Comparison of ENCODE assay signal across 10 mouse cellular contexts in the genomic region with DNA sequence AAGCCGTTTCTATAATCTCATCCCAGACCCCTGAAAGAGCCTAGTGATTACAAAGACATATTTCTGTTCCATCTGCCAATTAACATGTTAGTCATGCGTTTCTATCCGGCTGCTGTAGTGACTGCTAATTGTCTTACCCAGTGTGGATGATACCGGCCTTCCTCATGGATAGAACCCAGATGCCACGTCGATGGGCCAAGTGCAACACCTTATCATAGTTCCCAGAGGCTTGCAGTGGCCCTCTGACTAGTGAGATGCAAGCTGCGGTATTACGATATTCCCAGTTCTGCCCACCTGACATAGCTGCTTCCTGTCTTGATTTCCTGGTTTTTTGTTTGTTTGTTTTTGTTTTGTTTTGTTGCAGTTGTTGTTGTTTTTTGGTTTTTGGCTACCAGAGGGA. TPM values are rescaled to one million over a fixed set of nuclear protein-coding genes. Genes with fewer than 3 reads are reported as not detected.
DNase-seq lines count a peak whose midpoint lies in the region; ATAC-seq lines count a peak whose summit lies in the region.
"Had no signal": no experiment of that assay in that cellular context is flagged by ENCODE, and none has a peak within 500 bp of the region (broad histone marks: within the 10 kb centered on the region; RNA-seq: fewer than 3 reads in every experiment).

No protein-coding gene starts in this region.

- peak; percentile 60; the same call in 1 of the 2 replicates for ATAC-seq in neural tube, embryonic 14.5 days (ENCODE audit: low read depth)
- ATAC-seq in neural tube, embryonic 15.5 days (ENCODE audit: low FRiP score): no peak
- ATAC-seq in heart, embryonic 15.5 days (replicated peaks; ENCODE audit: insufficient number of reproducible peaks, insufficient read depth, low FRiP score, low read depth): peak; percentile 63

- H3K4me2 ChIP-seq in neural tube, embryonic 14.5 days (ENCODE audit: low read depth, low read length): no peak overlapping the region
- no peak overlapping the region for H3K4me2 ChIP-seq in neural tube, embryonic 15.5 days
- no peak overlapping the region for H3K4me2 ChIP-seq in heart, embryonic 15.5 days
- H3K4me2 ChIP-seq: midbrain, embryonic 11.5 days had no signal

- H3K4me1 ChIP-seq in neural tube, embryonic 14.5 days (ENCODE audit: control insufficient read depth, insufficient read depth, low read length): 0 out of 2 replicates have a peak, but pooled peaks cover 3% of the 10 kb centered on the region
- H3K4me1 ChIP-seq in neural tube, embryonic 15.5 days: no peaks in the 10 kb centered on the region
- peaks cover 11% of the 10 kb centered on the region; the same call in 1 of the 2 replicates for H3K4me1 ChIP-seq in heart, embryonic 15.5 days (replicated peaks)

- H3K36me3 ChIP-seq in neural tube, embryonic 14.5 days (ENCODE audit: control insufficient read depth, insufficient read depth, low read length): no peaks in the 10 kb centered on the region
- H3K36me3 ChIP-seq in neural tube, embryonic 15.5 days: no peaks in the 10 kb centered on the region
- H3K36me3 ChIP-seq in heart, embryonic 15.5 days: no peaks in the 10 kb centered on the region

- peak; percentile 21 for DNase-seq in kidney, adult 9 months
- DNase-seq in kidney, adult 8-10 months: no peak
- no peak for DNase-seq in cerebellum, postnatal 25 days
- DNase-seq in ovary, postnatal 10 days (ENCODE audit: low spot score): no peak
- DNase-seq: cerebellum, adult 8-10 months; lung, adult 2 months had no signal

- H3K9me3 ChIP-seq in neural tube, embryonic 14.5 days (ENCODE audit: control insufficient read depth, low read length): no peaks in the 10 kb centered on the region
- no peaks in the 10 kb centered on the region for H3K9me3 ChIP-seq in neural tube, embryonic 15.5 days (replicated peaks)
- no peaks in the 10 kb centered on the region for H3K9me3 ChIP-seq in heart, embryonic 15.5 days (replicated peaks)

- no peak overlapping the region for H3K27ac ChIP-seq in neural tube, embryonic 14.5 days (ENCODE audit: low read depth, low read length)
- H3K27ac ChIP-seq in neural tube, embryonic 15.5 days (replicated peaks): no peak overlapping the region
- H3K27ac ChIP-seq in heart, embryonic 15.5 days: peak overlapping the region; percentile 71

- H3K4me3 ChIP-seq in neural tube, embryonic 14.5 days (ENCODE audit: low read depth, low read length): no peak overlapping the region
- no peak overlapping the region for H3K4me3 ChIP-seq in neural tube, embryonic 15.5 days (replicated peaks)
- H3K4me3 ChIP-seq in heart, embryonic 15.5 days: no peak overlapping the region

- WGBS in neural tube, embryonic 14.5 days: 65% methylated on average over 8 of the region's 8 CpGs
- 56% methylated on average over 8 of the region's 8 CpGs for WGBS in neural tube, embryonic 15.5 days
- WGBS in heart, embryonic 15.5 days: 59% methylated on average over 8 of the region's 8 CpGs

- H3K27me3 ChIP-seq in neural tube, embryonic 14.5 days (ENCODE audit: control insufficient read depth, insufficient read depth, low read length): no peaks in the 10 kb centered on the region
- H3K27me3 ChIP-seq in neural tube, embryonic 15.5 days (replicated peaks): no peaks in the 10 kb centered on the region
- H3K27me3 ChIP-seq in heart, embryonic 15.5 days: no peaks in the 10 kb centered on the region

- H3K9ac ChIP-seq in neural tube, embryonic 14.5 days (replicated peaks; ENCODE audit: low read depth, low read length): no peak overlapping the region
- no peak overlapping the region for H3K9ac ChIP-seq in neural tube, embryonic 15.5 days (replicated peaks)
- no peak overlapping the region for H3K9ac ChIP-seq in heart, embryonic 15.5 days

RNA-seq across cellular contexts. Expression of gene Fsd1l, which starts 39.3 kb away (rescaled TPM):
- polyA plus RNA-seq in neural tube, embryonic 14.5 days (2014; fragmentation: Nextera tagmentation; extraction: Ambion mirVana): 36.2 and 38.8 TPM in 2 replicates
- polyA plus RNA-seq in neural tube, embryonic 15.5 days (2015; fragmentation: Nextera tagmentation; extraction: Ambion mirVana): 23.9 and 34.0 TPM in 2 replicates
- polyA plus RNA-seq in heart, embryonic 15.5 days (2015; fragmentation: Nextera tagmentation; extraction: Ambion mirVana): 7.9 and 10.1 TPM in 2 replicates
